8 mouse cellular contexts compared by ENCODE assay signal in the genomic region with DNA sequence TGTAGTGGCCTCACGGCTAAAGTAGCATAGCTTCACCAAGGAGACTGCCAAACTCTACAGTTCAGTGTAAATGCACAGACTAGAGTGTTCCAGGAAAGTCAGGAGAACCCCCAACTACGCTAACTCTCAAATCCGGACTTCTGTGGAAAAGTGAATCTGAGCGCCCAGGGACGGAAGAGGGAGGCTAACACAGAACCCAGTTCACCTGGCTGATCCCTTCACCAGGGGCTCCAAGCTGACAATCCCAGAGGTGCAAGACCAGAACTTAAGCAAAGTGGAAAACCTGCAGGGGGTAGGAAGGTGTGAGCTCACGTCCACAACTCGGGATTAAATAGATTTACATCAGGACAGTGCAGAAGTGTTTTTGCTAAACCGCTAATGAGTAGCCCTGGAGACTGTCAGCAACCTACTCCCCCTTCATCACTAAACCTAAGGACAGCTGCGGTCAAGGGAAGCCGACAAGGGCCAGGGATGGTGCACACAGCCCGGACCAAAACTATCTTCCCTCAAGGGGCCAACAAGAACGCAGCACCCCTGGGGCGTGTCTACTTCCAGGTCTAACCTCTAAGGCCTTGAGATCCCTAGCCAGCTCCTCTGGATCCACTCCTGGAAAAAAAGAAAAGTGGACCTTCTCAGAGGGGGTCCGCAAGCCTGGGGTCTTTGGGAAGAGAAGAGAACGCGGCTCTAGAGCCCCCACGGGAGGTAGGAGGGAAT. TPM values are rescaled to one million over a fixed set of nuclear protein-coding genes. Genes with fewer than 3 reads are reported as not detected.
A peak's percentile ranks its signal among the peaks of the same experiment; 100 is the strongest.
DNase-seq lines count a peak whose midpoint lies in the region; ATAC-seq lines count a peak whose summit lies in the region.

No protein-coding gene starts in this region.

- DNase-seq in kidney, adult 11 months, result no peak
- DNase-seq in NIH3T3 (ENCODE audit: low read depth), result peak; percentile 44
- DNase-seq in retina, postnatal 1 day, result peak; percentile 35
- no peak for DNase-seq in layer of hippocampus, adult 11-12 months (ENCODE audit: low spot score)

- peak overlapping the region; percentile 83 for H3K4me3 ChIP-seq in kidney, embryonic 14.5 days (ENCODE audit: low read length)
- peak overlapping the region; percentile 69 for H3K4me3 ChIP-seq in forebrain, embryonic 13.5 days
- H3K4me3 ChIP-seq in limb, embryonic 13.5 days, result peak overlapping the region; percentile 73

- no peak for ATAC-seq in kidney, embryonic 14.5 days (ENCODE audit: low FRiP score, low TSS enrichment)
- no peak for ATAC-seq in forebrain, embryonic 13.5 days
- ATAC-seq in limb, embryonic 13.5 days (ENCODE audit: low FRiP score, low read depth), result no peak
- no peak for ATAC-seq in megakaryocyte-erythroid progenitor cell, adult 5-6 weeks (replicated peaks; ENCODE audit: low FRiP score, low TSS enrichment, poor library complexity, severe bottlenecking)

- H3K36me3 ChIP-seq in kidney, embryonic 14.5 days (ENCODE audit: control insufficient read depth, insufficient read depth, low read length), result no peaks in the 10 kb centered on the region
- no peaks in the 10 kb centered on the region for H3K36me3 ChIP-seq in forebrain, embryonic 13.5 days (ENCODE audit: poor library complexity, severe bottlenecking)
- H3K36me3 ChIP-seq in limb, embryonic 13.5 days, result no peaks in the 10 kb centered on the region

- peak overlapping the region; percentile 67; the same call in 1 of the 2 replicates for H3K27ac ChIP-seq in kidney, embryonic 14.5 days (ENCODE audit: low read depth, low read length)
- H3K27ac ChIP-seq in forebrain, embryonic 13.5 days, result no peak overlapping the region
- peak overlapping the region; percentile 74; the same call in 1 of the 2 replicates for H3K27ac ChIP-seq in limb, embryonic 13.5 days

- peaks cover 10% of the 10 kb centered on the region; the same call in 1 of the 2 replicates for H3K4me1 ChIP-seq in kidney, embryonic 14.5 days (ENCODE audit: control insufficient read depth, insufficient read depth, low read length)
- H3K4me1 ChIP-seq in forebrain, embryonic 13.5 days, result peaks cover 12% of the 10 kb centered on the region
- H3K4me1 ChIP-seq in limb, embryonic 13.5 days, result peaks cover 15% of the 10 kb centered on the region

- WGBS in kidney, embryonic 14.5 days, result 5% methylated on average over 17 of the region's 17 CpGs
- WGBS in forebrain, embryonic 13.5 days, result 12% methylated on average over 17 of the region's 17 CpGs
- 4% methylated on average over 17 of the region's 17 CpGs for WGBS in limb, embryonic 13.5 days

- H3K9ac ChIP-seq in kidney, embryonic 14.5 days (ENCODE audit: low read depth, low read length), result peak overlapping the region; percentile 85
- peak overlapping the region; percentile 74 for H3K9ac ChIP-seq in forebrain, embryonic 13.5 days
- H3K9ac ChIP-seq in limb, embryonic 13.5 days, result peak overlapping the region; percentile 84

- H3K27me3 ChIP-seq in kidney, embryonic 14.5 days (ENCODE audit: control insufficient read depth, insufficient read depth, low read length), result no peaks in the 10 kb centered on the region
- no peaks in the 10 kb centered on the region for H3K27me3 ChIP-seq in forebrain, embryonic 13.5 days
- H3K27me3 ChIP-seq in limb, embryonic 13.5 days, result no peaks in the 10 kb centered on the region

- no peaks in the 10 kb centered on the region for H3K9me3 ChIP-seq in kidney, embryonic 14.5 days (ENCODE audit: control insufficient read depth, low read length)
- no peaks in the 10 kb centered on the region for H3K9me3 ChIP-seq in forebrain, embryonic 13.5 days (replicated peaks)
- H3K9me3 ChIP-seq in limb, embryonic 13.5 days, result no peaks in the 10 kb centered on the region

- peak overlapping the region; percentile 68 for H3K4me2 ChIP-seq in kidney, embryonic 14.5 days (replicated peaks; ENCODE audit: low read depth, low read length)
- peak overlapping the region; percentile 87 for H3K4me2 ChIP-seq in forebrain, embryonic 13.5 days
- H3K4me2 ChIP-seq in limb, embryonic 13.5 days (replicated peaks), result peak overlapping the region; percentile 97

RNA-seq across cellular contexts. Expression of a gene that starts 0.9 kb away (rescaled TPM):
- polyA plus RNA-seq in kidney, embryonic 14.5 days (2014; fragmentation: Nextera tagmentation; extraction: Ambion mirVana), result 37.9 and 64.2 TPM in 2 replicates
- 26.0 TPM in 2 replicates for polyA plus RNA-seq in forebrain, embryonic 13.5 days (2015; fragmentation: Nextera tagmentation; extraction: Ambion mirVana)
- 51.8 and 53.3 TPM in 2 replicates for polyA plus RNA-seq in limb, embryonic 13.5 days (2015; fragmentation: Nextera tagmentation; extraction: Ambion mirVana)
- 86.5 and 107 TPM in 2 replicates for total RNA-seq in megakaryocyte-erythroid progenitor cell, adult 5-6 weeks (2014; fragmentation: Nextera tagmentation)
- total RNA-seq in megakaryocyte-erythroid progenitor cell, adult 5-6 weeks (2017), result 123 and 138 TPM in 2 replicates

RNA-seq across cellular contexts. Expression of a gene that starts 47.2 kb away (rescaled TPM):
- polyA plus RNA-seq in kidney, embryonic 14.5 days (2014; fragmentation: Nextera tagmentation; extraction: Ambion mirVana), result 14.8 and 19.8 TPM in 2 replicates
- polyA plus RNA-seq in forebrain, embryonic 13.5 days (2015; fragmentation: Nextera tagmentation; extraction: Ambion mirVana), result 69.8 and 79.8 TPM in 2 replicates
- polyA plus RNA-seq in limb, embryonic 13.5 days (2015; fragmentation: Nextera tagmentation; extraction: Ambion mirVana), result 23.4 and 25.1 TPM in 2 replicates
- total RNA-seq in megakaryocyte-erythroid progenitor cell, adult 5-6 weeks (2014; fragmentation: Nextera tagmentation), result 9.5 and 18.0 TPM in 2 replicates
- total RNA-seq in megakaryocyte-erythroid progenitor cell, adult 5-6 weeks (2017), result 9.2 and 9.5 TPM in 2 replicates

Comparison
In these comparisons a context has a peak if more than half of its experiments do, and no peak if none do; other contexts are left out.
1. DNase-seq: peak in NIH3T3 (single experiment) and retina, postnatal 1 day (single experiment); none in kidney, adult 11 months (single experiment) and layer of hippocampus, adult 11-12 months (single experiment).
2. Peak in every context shown above with its lines, with median percentiles within 50 percentile points of each other: H3K4me2 ChIP-seq, H3K4me3 ChIP-seq and H3K9ac ChIP-seq.